Mouse (Mus musculus): ENCODE data around the gene Pde4b.

DNA sequence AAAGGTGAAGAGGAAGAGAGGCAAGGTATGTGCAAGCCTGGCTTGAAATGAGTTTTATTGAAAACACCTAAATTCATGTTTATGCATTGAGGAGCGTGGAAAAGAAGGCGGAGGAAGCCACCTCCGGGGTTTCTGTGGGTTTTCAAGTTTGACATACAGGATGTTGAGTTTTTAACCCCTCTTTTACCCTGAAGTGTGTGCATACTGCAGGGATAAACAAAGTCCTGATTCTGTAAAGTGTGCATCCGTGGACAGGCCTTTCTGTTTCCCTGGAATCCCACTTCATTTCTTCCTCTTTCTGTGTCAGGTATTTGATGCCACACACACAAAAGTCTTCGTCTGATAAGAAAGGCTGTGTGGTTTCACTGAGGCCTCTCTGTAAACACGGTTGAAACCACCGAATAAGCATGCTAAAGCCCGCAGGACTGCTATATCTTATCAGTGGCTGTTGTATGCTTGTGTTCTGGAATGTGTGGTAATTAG is 481.8 kb downstream of the Pde4b start:
- TF ChIP-seq CTCF (IDR thresholded peaks at IDR 0.05): no peak
- TF ChIP-seq EP300 (IDR thresholded peaks at IDR 0.05): no peak

All from lung, postnatal 0 days (tissue).